Mouse (Mus musculus) cerebellum, adult 2 months (tissue): Measurements from ENCODE around the gene Kcnk2.

Experiments used
- CTCF ChIP-seq: fragments of 200-500 bp; IDR thresholded peaks from 2 replicates; pipeline ENCODE4 v1.5.1; 2011; ENCODE audit warnings: low read depth, mild to moderate bottlenecking, control low read depth, low read length, moderate library complexity, borderline replicate concordance; ENCODE audit not compliant: insufficient read depth
- POLR2A ChIP-seq: fragments of 200-500 bp; IDR thresholded peaks from 2 replicates; pipeline ENCODE4 v1.6.1; 2011; ENCODE audit warnings: low read length, control low read depth, borderline replicate concordance; ENCODE audit not compliant: insufficient read depth

GRCm38 (mm10) chr1:189341381-189341917, 60.6 kb downstream of the Kcnk2 start:
- no peak for TF ChIP-seq POLR2A
- TF ChIP-seq CTCF, result no peak
